Mouse (Mus musculus) brain, embryonic 14.5 days (tissue): ENCODE measurements around the gene Grm3.

Source experiments
- CTCF ChIP-seq: fragments of 200-500 bp; IDR thresholded peaks from 2 replicates; pipeline ENCODE4 v1.5.1; 2012; ENCODE audit warnings: inconsistent platforms, mild to moderate bottlenecking, moderate library complexity, borderline replicate concordance; ENCODE audit not compliant: insufficient read depth, insufficient read length; ENCODE audit errors: extremely low read depth
- POLR2A ChIP-seq: fragments of 200-500 bp; IDR thresholded peaks from 2 replicates; pipeline ENCODE4 v1.6.1; 2012; ENCODE audit warnings: mild to moderate bottlenecking, inconsistent platforms, borderline replicate concordance; ENCODE audit not compliant: poor library complexity, insufficient read depth, insufficient read length, severe bottlenecking; ENCODE audit errors: extremely low read depth

DNA sequence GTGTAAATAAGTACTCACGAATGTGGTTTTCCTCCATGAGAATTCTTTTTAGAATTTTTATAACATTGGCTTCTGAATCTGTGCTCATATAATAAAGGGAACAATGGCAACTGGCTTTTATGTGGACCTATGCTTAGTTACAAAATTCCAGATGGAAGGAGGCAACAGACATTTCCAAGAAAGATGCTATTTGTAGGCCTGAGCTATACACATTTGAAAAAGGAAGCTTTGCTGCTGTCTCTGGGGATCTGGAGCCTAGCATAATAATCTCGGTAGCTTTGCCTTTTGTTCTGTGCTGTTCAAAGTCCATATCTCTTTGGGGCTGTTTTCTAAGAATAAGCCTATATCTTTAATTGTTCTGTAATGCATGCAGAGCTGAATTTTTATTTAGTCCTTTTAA lies 146.4 kb downstream of the Grm3 start:
- TF ChIP-seq CTCF (no peak), POLR2A (no peak)
